Mouse (Mus musculus): ENCODE data around the gene Hecw2. TPM values are rescaled to one million over a fixed set of nuclear protein-coding genes. Genes with fewer than 3 reads are reported as not detected.

Gene Hecw2
- total RNA-seq, 2 experiments from 2014 or later = 10.2 to 10.3 TPM

GRCm38 (mm10) chr1:53909118-53909517 lies 285.9 kb downstream of the Hecw2 start:
- no peak for DNase-seq (ENCODE audit: low spot score in 2 of 2)

- DNase-seq (ENCODE audit: low spot score in 2 of 2) = no peak
These were observed 288.8 kb downstream of the Hecw2 start for GRCm38 (mm10) chr1:53906175-53906574.

GRCm38 (mm10) chr1:53900416-53900815 lies 294.6 kb downstream of the Hecw2 start:
- DNase-seq (ENCODE audit: low spot score in 2 of 2) = no peak

- no peak for DNase-seq (ENCODE audit: low spot score in 2 of 2)
These were observed 300.7 kb downstream of the Hecw2 start for GRCm38 (mm10) chr1:53894299-53894698.

- DNase-seq (ENCODE audit: low spot score in 2 of 2) = no peak
These were observed 304.6 kb downstream of the Hecw2 start for GRCm38 (mm10) chr1:53890380-53890779.

GRCm38 (mm10) chr1:53889806-53890205 lies 305.2 kb downstream of the Hecw2 start:
- DNase-seq (ENCODE audit: low spot score in 2 of 2) = no peak

GRCm38 (mm10) chr1:53882480-53882879 lies 312.5 kb downstream of the Hecw2 start:
- no peak for DNase-seq (ENCODE audit: low spot score in 2 of 2)

- no peak for DNase-seq (ENCODE audit: low spot score in 2 of 2)
These were observed 319.0 kb downstream of the Hecw2 start for GRCm38 (mm10) chr1:53875919-53876318.

GRCm38 (mm10) chr1:53867316-53867715 lies 327.7 kb downstream of the Hecw2 start:
- DNase-seq (ENCODE audit: low spot score in 2 of 2) = no peak

- DNase-seq (ENCODE audit: low spot score in 2 of 2) = no peak
These were observed 328.5 kb downstream of the Hecw2 start for GRCm38 (mm10) chr1:53866374-53866902.

GRCm38 (mm10) chr1:53864046-53864445 lies 330.9 kb downstream of the Hecw2 start:
- no peak for DNase-seq (ENCODE audit: low spot score in 2 of 2)

GRCm38 (mm10) chr1:53860611-53861010 lies 334.4 kb downstream of the Hecw2 start:
- no peak for DNase-seq (ENCODE audit: low spot score in 2 of 2)

GRCm38 (mm10) chr1:53859175-53859574 lies 335.8 kb downstream of the Hecw2 start:
- no peak for DNase-seq (ENCODE audit: low spot score in 2 of 2)

GRCm38 (mm10) chr1:53856501-53857103 lies 338.4 kb downstream of the Hecw2 start:
- DNase-seq (ENCODE audit: low spot score in 2 of 2) = no peak

- no peak for DNase-seq (ENCODE audit: low spot score in 2 of 2)
These were observed 339.2 kb downstream of the Hecw2 start for GRCm38 (mm10) chr1:53855732-53856131.

GRCm38 (mm10) chr1:53852086-53852610 lies 342.8 kb downstream of the Hecw2 start:
- no peak for DNase-seq (ENCODE audit: low spot score in 2 of 2)

GRCm38 (mm10) chr1:53851334-53851733 lies 343.6 kb downstream of the Hecw2 start:
- no peak for DNase-seq (ENCODE audit: low spot score in 2 of 2)

- no peak for DNase-seq (ENCODE audit: low spot score in 2 of 2)
These were observed 344.1 kb downstream of the Hecw2 start for GRCm38 (mm10) chr1:53850891-53851290.

GRCm38 (mm10) chr1:53846665-53847237 lies 348.2 kb downstream of the Hecw2 start:
- no peak for DNase-seq (ENCODE audit: low spot score in 2 of 2)

GRCm38 (mm10) chr1:53845854-53846253 lies 349.1 kb downstream of the Hecw2 start:
- DNase-seq (ENCODE audit: low spot score in 2 of 2) = no peak

- no peak for DNase-seq (ENCODE audit: low spot score in 2 of 2)
These were observed 349.9 kb downstream of the Hecw2 start for GRCm38 (mm10) chr1:53844914-53845612.
